Mouse (Mus musculus) hindbrain, embryonic 11.5 days (tissue): ENCODE data around the gene Cfap54. TPM values are rescaled to one million over a fixed set of nuclear protein-coding genes. Genes with fewer than 3 reads are reported as not detected.

Source experiments
- ATAC-seq: fragments of 200-750 bp; cut with Nextera tagmentation; 2 replicates; pipeline ENCODE4 v1.8.0; 2017; ENCODE audit warnings: mild to moderate bottlenecking, moderate TSS enrichment, moderate library complexity; ENCODE audit not compliant: low FRiP score
- DNase-seq: peaks from one replicate; pipeline ENCODE4 v3.0.0-alpha.2; 2015; ENCODE audit warnings: low spot score
- H3K27ac ChIP-seq: fragments of 300-500 bp; sonication (generic); 2 replicates; pipeline ENCODE4 v1.5.1; 2014; ENCODE audit warnings: mild to moderate bottlenecking, low read depth, low read length
- H3K27me3 ChIP-seq: fragments of 300-500 bp; sonication (generic); 2 replicates; pipeline ENCODE4 v1.6.1; 2014; ENCODE audit warnings: mild to moderate bottlenecking, low read length, moderate library complexity, mixed read lengths; ENCODE audit not compliant: control insufficient read depth, insufficient read depth
- H3K36me3 ChIP-seq: fragments of 300-500 bp; sonication (generic); 2 replicates; pipeline ENCODE4 v1.6.1; 2014; ENCODE audit warnings: mild to moderate bottlenecking, low read length, moderate library complexity, mixed read lengths; ENCODE audit not compliant: control insufficient read depth, insufficient read depth
- H3K4me1 ChIP-seq: fragments of 300-500 bp; sonication (generic); replicated peaks from 2 replicates; pipeline ENCODE4 v1.6.1; 2014; ENCODE audit warnings: low read length, mixed read lengths; ENCODE audit not compliant: control insufficient read depth, insufficient read depth
- H3K4me2 ChIP-seq: fragments of 300-500 bp; sonication (generic); replicated peaks from 2 replicates; pipeline ENCODE4 v1.6.1; 2014; ENCODE audit warnings: mild to moderate bottlenecking, low read depth, low read length
- H3K4me3 ChIP-seq: fragments of 300-500 bp; sonication (generic); 2 replicates; pipeline ENCODE4 v1.5.1; 2014; ENCODE audit warnings: low read depth, low read length
- H3K9ac ChIP-seq: fragments of 300-500 bp; sonication (generic); 2 replicates; pipeline ENCODE4 v1.6.1; 2014; ENCODE audit warnings: low read depth, low read length
- H3K9me3 ChIP-seq: fragments of 300-500 bp; sonication (generic); 2 replicates; pipeline ENCODE4 v1.6.1; 2016; ENCODE audit warnings: low read length; ENCODE audit not compliant: control insufficient read depth
- WGBS: fragments of 180-500 bp; shearing (Covaris S2); extraction: QIAGEN DNeasy Blood & Tissue Kit; methylation state at CpG from one replicate; pipeline ENCODE4 v1.1.7; 2014; 5-methylcytosine and 5-hydroxymethylcytosine counted together
- polyA plus RNA-seq: library from polyadenylated mRNA; unstranded; fragments of >200 nt; fragmentation: Nextera tagmentation; extraction: Ambion mirVana; gene quantifications from 2 replicates; pipeline ENCODE4 v1.2.1, GENCODE M21; 2014

The Cfap54 gene
- polyA plus RNA-seq, 1 experiment from 2014 or later, result 2.4 TPM

GRCm38 (mm10) chr10:92788410-92789096 is 292.9 kb downstream of the Cfap54 start:
- Histone ChIP-seq H3K27me3 (no peaks in the 10 kb centered on the region), H3K27ac (no peak overlapping the region), H3K9ac (no peak overlapping the region), H3K4me2 (no peak overlapping the region), H3K36me3 (no peaks in the 10 kb centered on the region), H3K4me1 (no peaks in the 10 kb centered on the region), H3K4me3 (no peak overlapping the region), H3K9me3 (no peaks in the 10 kb centered on the region)
- DNase-seq, result no peak
- no peak for ATAC-seq
- WGBS, result 67% methylated on average over 13 of the region's 13 CpGs

GRCm38 (mm10) chr10:92782691-92783090 is 298.7 kb downstream of the Cfap54 start:
- H3K9ac ChIP-seq, result no peak overlapping the region
- no peaks in the 10 kb centered on the region for H3K27me3 ChIP-seq
- no peaks in the 10 kb centered on the region for H3K9me3 ChIP-seq
- no peak overlapping the region for H3K27ac ChIP-seq
- no peak for ATAC-seq
- no peak overlapping the region for H3K4me3 ChIP-seq
- no peaks in the 10 kb centered on the region for H3K36me3 ChIP-seq
- DNase-seq, result peak; percentile 10
- H3K4me1 ChIP-seq, result no peaks in the 10 kb centered on the region
- no peak overlapping the region for H3K4me2 ChIP-seq
- WGBS, result 60% methylated on average over 5 of the region's 5 CpGs

- Histone ChIP-seq H3K4me2 (no peak overlapping the region), H3K4me3 (no peak overlapping the region), H3K4me1 (no peaks in the 10 kb centered on the region), H3K27ac (no peak overlapping the region), H3K9ac (no peak overlapping the region), H3K36me3 (no peaks in the 10 kb centered on the region), H3K9me3 (no peaks in the 10 kb centered on the region), H3K27me3 (no peaks in the 10 kb centered on the region)
- no peak for ATAC-seq
- DNase-seq, result no peak
- WGBS, result 89% methylated on average over 5 of the region's 5 CpGs
Measured at GRCm38 (mm10) chr10:92754359-92754758, 327.1 kb downstream of the Cfap54 start.

GRCm38 (mm10) chr10:92730339-92730738 is 351.1 kb downstream of the Cfap54 start:
- Histone ChIP-seq H3K9me3 (no peaks in the 10 kb centered on the region), H3K4me2 (no peak overlapping the region), H3K27ac (no peak overlapping the region), H3K27me3 (no peaks in the 10 kb centered on the region), H3K9ac (no peak overlapping the region), H3K4me3 (no peak overlapping the region), H3K4me1 (no peaks in the 10 kb centered on the region), H3K36me3 (no peaks in the 10 kb centered on the region)
- ATAC-seq (no peak), DNase-seq (no peak)
- 90% methylated on average over 3 of the region's 3 CpGs for WGBS

GRCm38 (mm10) chr10:92728723-92729122 is 352.7 kb downstream of the Cfap54 start:
- H3K9ac ChIP-seq, result no peak overlapping the region
- no peak overlapping the region for H3K4me2 ChIP-seq
- no peak overlapping the region for H3K4me3 ChIP-seq
- WGBS, result 89% methylated on average over 3 of the region's 3 CpGs
- H3K36me3 ChIP-seq, result no peaks in the 10 kb centered on the region
- no peaks in the 10 kb centered on the region for H3K4me1 ChIP-seq
- H3K27ac ChIP-seq, result no peak overlapping the region
- DNase-seq (no peak), ATAC-seq (no peak)
- no peaks in the 10 kb centered on the region for H3K9me3 ChIP-seq
- no peaks in the 10 kb centered on the region for H3K27me3 ChIP-seq

Other genes starting within 250 kb of the Cfap54 start
- gene Cdk17, start 79.3 kb upstream of the Cfap54 start, polyA plus RNA-seq, result 37.3 and 44.5 TPM in 2 replicates
- gene Elk3, start 229.5 kb upstream of the Cfap54 start, polyA plus RNA-seq, result 16.0 and 22.8 TPM in 2 replicates